Mouse (Mus musculus) embryonic facial prominence, embryonic 11.5 days (tissue): ENCODE data around the gene Ptges2. TPM values are rescaled to one million over a fixed set of nuclear protein-coding genes. Genes with fewer than 3 reads are reported as not detected.

ENCODE experiments used
- ATAC-seq: fragments of 200-750 bp; cut with Nextera tagmentation; replicated peaks from 2 replicates; pipeline ENCODE4 v1.8.0; 2017; ENCODE audit warnings: low read depth; ENCODE audit not compliant: insufficient number of reproducible peaks, low FRiP score, low TSS enrichment
- DNase-seq: peaks from one replicate; pipeline ENCODE4 v3.0.0-alpha.2; 2015; ENCODE audit warnings: low spot score
- H3K27ac ChIP-seq: fragments of 300-500 bp; sonication (generic); replicated peaks from 2 replicates; pipeline ENCODE4 v1.5.1; 2014; ENCODE audit warnings: mild to moderate bottlenecking, low read depth, low read length, control low read depth
- H3K27me3 ChIP-seq: fragments of 300-500 bp; sonication (generic); 2 replicates; pipeline ENCODE4 v1.6.1; 2014; ENCODE audit warnings: mild to moderate bottlenecking, low read length, moderate library complexity, mixed read lengths; ENCODE audit not compliant: control insufficient read depth, insufficient read depth
- H3K36me3 ChIP-seq: fragments of 300-500 bp; sonication (generic); replicated peaks from 2 replicates; pipeline ENCODE4 v1.6.1; 2014; ENCODE audit warnings: low read depth, mild to moderate bottlenecking, low read length, moderate library complexity, mixed read lengths; ENCODE audit not compliant: control insufficient read depth, insufficient read depth
- H3K4me1 ChIP-seq: fragments of 300-500 bp; sonication (generic); 2 replicates; pipeline ENCODE4 v1.6.1; 2014; ENCODE audit warnings: low read length, mixed read lengths; ENCODE audit not compliant: control insufficient read depth, insufficient read depth
- H3K4me2 ChIP-seq: fragments of 300-500 bp; sonication (generic); 2 replicates; pipeline ENCODE4 v1.6.1; 2014; ENCODE audit warnings: low read depth, mild to moderate bottlenecking, control low read depth, low read length, moderate library complexity
- H3K4me3 ChIP-seq: fragments of 300-500 bp; sonication (generic); 2 replicates; pipeline ENCODE4 v1.5.1; 2014; ENCODE audit warnings: low read depth, low read length, control low read depth
- H3K9ac ChIP-seq: fragments of 300-500 bp; sonication (generic); replicated peaks from 2 replicates; pipeline ENCODE4 v1.6.1; 2014; ENCODE audit warnings: mild to moderate bottlenecking, control low read depth, low read length
- H3K9me3 ChIP-seq: fragments of 300-500 bp; sonication (generic); replicated peaks from 2 replicates; pipeline ENCODE4 v1.6.1; 2016; ENCODE audit warnings: mild to moderate bottlenecking, low read length, inconsistent platforms, mixed read lengths; ENCODE audit not compliant: control insufficient read depth
- WGBS: fragments of 180-500 bp; shearing (Covaris S2); extraction: QIAGEN DNeasy Blood & Tissue Kit; methylation state at CpG from one replicate; pipeline ENCODE4 v1.1.7; 2014; 5-methylcytosine and 5-hydroxymethylcytosine counted together
- polyA plus RNA-seq: library from polyadenylated mRNA; unstranded; fragments of >200 nt; fragmentation: Nextera tagmentation; extraction: Ambion mirVana; gene quantifications from 2 replicates; pipeline ENCODE4 v1.2.1, GENCODE M21; 2014

Gene Ptges2
- polyA plus RNA-seq: 31.7 and 33.0 TPM in 2 replicates

DNA sequence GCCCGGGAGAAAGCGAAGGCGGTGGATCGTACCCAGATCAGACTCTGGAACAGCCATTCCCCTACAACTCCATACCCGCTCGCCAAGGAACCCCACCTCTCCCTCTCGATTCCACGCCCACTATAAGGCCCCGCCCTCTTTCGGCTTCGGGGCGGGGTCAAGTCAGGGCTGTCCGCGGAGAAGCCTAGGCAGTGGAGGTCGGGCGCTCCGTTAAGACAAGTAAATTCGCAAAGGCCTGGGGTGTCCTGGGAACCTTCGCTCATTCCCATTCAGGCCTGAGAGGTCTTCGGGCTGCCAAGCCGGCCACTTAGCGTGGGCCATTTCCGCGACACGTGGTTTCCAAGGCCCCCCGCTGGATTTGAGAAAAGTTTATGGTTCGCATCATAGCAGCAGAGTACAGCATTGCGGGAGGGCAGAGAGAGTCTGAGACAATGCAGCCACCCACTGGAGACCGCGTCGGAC, at the start of gene Ptges2:
Gene Ptges2, plus strand, starts transcription at position 413 of the 462 bp plus-strand sequence.
- under 1% methylated on average over 31 of the region's 31 CpGs for WGBS
- Histone ChIP-seq H3K27ac (peak within 1 kb of the TSS; percentile 71), H3K4me1 (no peaks in the 10 kb centered on the region), H3K36me3 (no peaks in the 10 kb centered on the region), H3K27me3 (no peaks in the 10 kb centered on the region; the same call in 1 of the 2 replicates), H3K9ac (peak within 1 kb of the TSS; percentile 81), H3K4me2 (peak within 1 kb of the TSS; percentile 74), H3K4me3 (peak within 1 kb of the TSS; percentile 93), H3K9me3 (no peaks in the 10 kb centered on the region)
- ATAC-seq (peak; percentile 86), DNase-seq (peak; percentile 91)

DNA sequence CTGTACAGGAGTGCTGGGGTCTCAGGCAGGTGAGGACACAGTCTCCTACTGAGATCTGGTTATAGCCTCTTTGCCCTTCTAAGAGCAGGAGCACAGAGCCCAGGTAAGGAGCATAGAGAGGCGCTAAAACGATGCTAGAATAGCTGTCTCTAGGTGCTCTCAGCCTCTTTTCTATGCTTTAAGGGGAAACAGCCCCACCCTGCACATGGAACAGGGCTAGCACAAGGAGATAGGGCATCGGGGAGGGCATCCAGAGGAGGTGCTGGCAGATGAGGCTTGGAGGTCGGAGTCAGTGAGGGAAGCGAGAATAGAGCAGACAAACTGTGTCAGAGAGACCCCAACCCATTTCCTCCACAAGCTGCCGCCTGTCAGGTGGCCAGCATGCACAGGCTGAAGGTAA, 48.7 kb upstream of the Ptges2 start:
- H3K9ac ChIP-seq: no peak overlapping the region
- no peaks in the 10 kb centered on the region for H3K36me3 ChIP-seq
- ATAC-seq (no peak), DNase-seq (no peak)
- no peak overlapping the region for H3K4me2 ChIP-seq
- WGBS: 79% methylated on average over 6 of the region's 6 CpGs
- H3K9me3 ChIP-seq: no peaks in the 10 kb centered on the region
- H3K4me3 ChIP-seq: no peak overlapping the region
- H3K4me1 ChIP-seq: peaks cover 10% of the 10 kb centered on the region
- H3K27ac ChIP-seq: no peak overlapping the region
- H3K27me3 ChIP-seq: no peaks in the 10 kb centered on the region

DNA sequence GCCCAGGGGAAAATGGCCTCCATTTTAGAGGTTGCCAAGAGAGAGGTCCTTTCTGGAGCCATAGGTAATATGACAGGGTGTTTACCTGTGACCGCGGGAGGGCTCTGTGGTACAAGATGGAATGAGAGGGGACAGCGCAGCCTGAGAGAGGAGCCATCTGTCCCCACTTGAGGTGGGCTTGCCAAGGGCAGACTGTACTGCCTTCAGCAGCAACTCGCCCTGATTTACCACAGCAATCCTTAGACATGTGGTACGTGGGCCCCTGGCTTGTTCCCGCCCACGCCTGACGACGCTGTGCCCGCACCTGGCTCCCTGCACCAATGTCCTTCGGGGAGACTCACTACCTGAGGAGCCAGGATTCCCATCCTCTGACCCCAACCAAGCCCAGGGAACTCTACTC, 47.4 kb upstream of the Ptges2 start:
- H3K36me3 ChIP-seq: no peaks in the 10 kb centered on the region
- no peaks in the 10 kb centered on the region for H3K9me3 ChIP-seq
- WGBS: 78% methylated on average over 11 of the region's 11 CpGs
- peaks cover 10% of the 10 kb centered on the region for H3K4me1 ChIP-seq
- H3K27me3 ChIP-seq: no peaks in the 10 kb centered on the region
- H3K27ac ChIP-seq: no peak overlapping the region
- H3K9ac ChIP-seq: no peak overlapping the region
- no peak overlapping the region for H3K4me2 ChIP-seq
- ATAC-seq (no peak), DNase-seq (no peak)
- no peak overlapping the region for H3K4me3 ChIP-seq

DNA sequence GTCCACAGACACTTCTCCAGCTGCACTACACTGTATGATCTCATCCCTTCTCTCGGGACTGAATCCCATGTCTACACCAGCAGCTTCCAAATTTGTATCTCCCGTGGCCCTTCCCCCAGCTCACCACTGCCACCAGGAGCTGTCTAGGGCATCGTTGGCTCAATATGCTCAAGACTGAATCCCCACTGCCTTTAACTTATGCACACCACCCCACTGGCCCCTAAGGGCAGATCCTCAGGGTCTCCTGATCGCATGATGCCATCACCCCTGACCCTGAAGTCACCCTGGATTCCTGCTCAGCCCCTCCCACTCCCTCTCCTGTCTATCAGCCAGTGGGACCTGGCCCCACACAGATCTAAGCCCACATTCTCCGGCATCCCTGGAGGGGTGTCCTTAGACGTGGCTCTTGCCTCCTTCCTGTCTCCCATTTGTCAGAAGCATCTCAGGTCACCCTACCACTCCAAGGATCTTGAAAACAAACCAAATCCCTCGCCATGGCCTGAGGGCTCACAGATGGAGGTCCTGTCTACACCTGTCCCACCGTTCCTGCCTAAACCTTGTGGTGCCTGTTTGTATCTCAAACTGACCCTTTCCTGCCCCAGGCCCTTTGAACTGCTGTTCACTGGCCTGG, 46.0 kb upstream of the Ptges2 start:
- Histone ChIP-seq H3K9ac (peak overlapping the region; percentile 22; the same call in 1 of the 2 replicates), H3K4me1 (peaks cover 10% of the 10 kb centered on the region), H3K4me3 (no peak overlapping the region), H3K27me3 (no peaks in the 10 kb centered on the region), H3K4me2 (no peak overlapping the region), H3K27ac (no peak overlapping the region), H3K36me3 (no peaks in the 10 kb centered on the region), H3K9me3 (no peaks in the 10 kb centered on the region)
- no peak for DNase-seq
- 45% methylated on average over 8 of the region's 8 CpGs for WGBS
- no peak for ATAC-seq

DNA sequence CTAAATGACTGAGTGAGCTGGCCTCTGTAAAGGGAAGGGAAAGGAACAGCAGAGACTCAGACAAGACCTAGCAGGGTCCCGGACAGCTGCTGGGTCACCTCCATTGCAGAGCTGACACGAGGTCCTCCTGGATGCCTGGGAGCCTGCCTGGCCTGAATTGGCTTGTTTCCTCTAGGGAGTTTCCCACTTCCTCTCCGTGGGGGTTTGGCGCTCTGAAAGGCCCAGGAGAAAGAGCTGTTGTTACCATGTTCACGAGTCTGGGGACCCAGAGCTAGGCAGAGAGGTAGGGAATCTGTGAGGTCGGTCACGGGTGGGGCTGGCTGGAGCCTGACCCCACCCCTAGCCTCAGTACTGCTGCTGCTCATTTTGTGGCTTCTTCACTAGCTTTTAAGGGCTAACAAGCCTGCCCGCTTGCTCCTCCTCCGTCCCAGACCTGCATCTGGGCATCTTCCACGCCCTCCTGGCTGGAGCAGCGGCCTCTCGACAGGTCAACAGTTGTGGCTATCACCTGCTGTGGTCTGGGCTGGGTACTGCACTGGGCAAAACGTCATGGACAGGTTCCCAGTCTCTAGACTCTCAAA, 45.1 kb upstream of the Ptges2 start:
- H3K27me3 ChIP-seq: no peaks in the 10 kb centered on the region
- ATAC-seq (no peak), DNase-seq (no peak)
- no peaks in the 10 kb centered on the region for H3K9me3 ChIP-seq
- peak overlapping the region; percentile 22; the same call in 1 of the 2 replicates for H3K9ac ChIP-seq
- H3K36me3 ChIP-seq: no peaks in the 10 kb centered on the region
- 49% methylated on average over 13 of the region's 13 CpGs for WGBS
- peaks cover 10% of the 10 kb centered on the region for H3K4me1 ChIP-seq
- H3K4me2 ChIP-seq: no peak overlapping the region
- no peak overlapping the region for H3K4me3 ChIP-seq
- no peak overlapping the region for H3K27ac ChIP-seq

DNA sequence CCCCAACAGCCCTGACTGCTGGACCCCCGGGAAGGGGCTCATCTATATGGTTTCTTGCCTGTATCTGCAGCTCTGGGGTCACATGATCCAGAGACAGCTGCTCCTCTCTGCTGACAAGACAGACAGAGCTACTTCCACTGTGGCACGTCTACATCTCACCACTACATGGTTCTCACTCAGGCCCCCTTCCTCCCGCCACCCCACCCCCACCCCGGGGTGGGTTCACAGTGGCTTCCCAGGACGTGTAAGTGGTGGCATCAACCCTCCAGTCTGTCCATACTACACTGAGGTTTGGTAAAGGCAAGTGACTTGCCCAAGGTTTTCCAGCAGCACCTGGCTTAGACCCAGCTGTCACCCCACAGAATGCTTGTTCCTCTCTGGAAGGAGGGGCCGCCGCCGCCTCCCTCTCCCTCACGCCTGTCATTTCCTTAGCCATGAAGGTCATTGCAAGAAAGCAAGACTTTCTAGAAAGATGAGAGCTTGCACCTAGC, 44.2 kb upstream of the Ptges2 start:
- Histone ChIP-seq H3K4me3 (peak overlapping the region; percentile 73), H3K4me1 (peaks cover 10% of the 10 kb centered on the region), H3K4me2 (peak overlapping the region; percentile 87), H3K36me3 (no peaks in the 10 kb centered on the region), H3K27me3 (no peaks in the 10 kb centered on the region), H3K27ac (no peak overlapping the region), H3K9me3 (no peaks in the 10 kb centered on the region), H3K9ac (peak overlapping the region; percentile 74)
- WGBS: 47% methylated on average over 9 of the region's 9 CpGs
- DNase-seq (no peak), ATAC-seq (no peak)

DNA sequence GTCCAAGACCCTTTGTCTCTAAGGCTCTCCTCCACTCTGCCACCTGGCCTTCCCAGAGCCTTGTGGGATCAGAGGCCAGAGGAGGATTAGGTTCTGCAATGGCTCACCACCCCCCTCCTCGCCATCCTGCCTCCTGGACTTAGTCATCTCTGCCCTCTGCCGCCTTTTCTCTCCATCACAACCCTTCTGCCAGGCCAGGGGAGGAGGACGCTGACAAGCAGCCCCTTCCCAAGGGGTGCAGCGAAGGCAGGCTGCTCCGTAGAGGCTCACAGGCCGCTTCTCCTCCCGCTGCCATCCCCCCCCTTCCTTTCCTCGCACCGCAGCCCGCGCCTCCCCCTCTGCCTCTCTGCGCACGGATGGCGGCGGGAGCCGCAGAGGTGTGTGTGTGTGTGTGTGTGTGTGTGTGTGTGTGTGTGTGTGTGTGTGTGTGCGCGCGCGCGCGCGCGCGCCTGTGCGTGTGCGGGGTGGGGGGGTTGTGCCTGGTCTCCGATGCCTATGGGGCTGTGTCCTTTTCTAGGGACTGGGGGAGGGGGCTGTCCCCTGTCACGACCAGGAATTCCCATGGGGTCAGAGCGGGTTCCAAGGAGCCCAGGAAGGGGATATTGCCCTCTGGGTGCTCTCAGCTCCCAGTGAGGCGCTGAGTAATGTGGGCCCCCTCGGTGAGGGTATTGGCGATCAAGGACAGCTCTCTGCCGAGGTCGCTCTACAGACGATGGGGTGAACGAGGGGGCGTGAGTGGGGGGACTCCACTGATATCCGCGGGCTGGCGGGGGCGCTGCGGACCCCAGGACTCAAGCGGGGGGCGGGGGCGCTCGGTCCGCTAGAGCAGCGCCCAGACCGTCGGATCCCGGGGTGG, 43.3 kb upstream of the Ptges2 start, which contains the start of gene Ciz1:
Gene Ciz1, plus strand, starts transcription at position 177 of the 856 bp plus-strand sequence.
- Histone ChIP-seq H3K4me1 (peaks cover 10% of the 10 kb centered on the region), H3K27ac (peak within 1 kb of the TSS; percentile 71)
- WGBS: under 1% methylated on average over 43 of the region's 52 CpGs

More for the DNA sequence above, 43.3 kb upstream of the Ptges2 start, which contains the start of gene Ciz1:
- peak within 1 kb of the TSS; percentile 73 for H3K4me3 ChIP-seq
- H3K9ac ChIP-seq: peak within 1 kb of the TSS; percentile 74
- H3K9me3 ChIP-seq: no peaks in the 10 kb centered on the region
- DNase-seq: peak; percentile 61
- H3K36me3 ChIP-seq: no peaks in the 10 kb centered on the region
- peak within 1 kb of the TSS; percentile 87 for H3K4me2 ChIP-seq
- H3K27me3 ChIP-seq: no peaks in the 10 kb centered on the region
- ATAC-seq: peak; percentile 29
